Mouse (Mus musculus): ENCODE results near the gene Ak4.
"Not testable (repeated sequence)": the region's sequence is repeated elsewhere in the genome, so short reads cannot be mapped to it uniquely, and the experiment has no call there.

The Ak4 gene

GRCm38 (mm10) chr4:101423571-101423970 is 4.5 kb downstream of the Ak4 start:
- DNase-seq (ENCODE audit: low spot score) = no peak

GRCm38 (mm10) chr4:101424495-101424894 is 5.4 kb downstream of the Ak4 start:
- DNase-seq (ENCODE audit: low spot score) = no peak

GRCm38 (mm10) chr4:101425119-101425518 is 6.0 kb downstream of the Ak4 start:
- DNase-seq (ENCODE audit: low spot score) = no peak

DNA sequence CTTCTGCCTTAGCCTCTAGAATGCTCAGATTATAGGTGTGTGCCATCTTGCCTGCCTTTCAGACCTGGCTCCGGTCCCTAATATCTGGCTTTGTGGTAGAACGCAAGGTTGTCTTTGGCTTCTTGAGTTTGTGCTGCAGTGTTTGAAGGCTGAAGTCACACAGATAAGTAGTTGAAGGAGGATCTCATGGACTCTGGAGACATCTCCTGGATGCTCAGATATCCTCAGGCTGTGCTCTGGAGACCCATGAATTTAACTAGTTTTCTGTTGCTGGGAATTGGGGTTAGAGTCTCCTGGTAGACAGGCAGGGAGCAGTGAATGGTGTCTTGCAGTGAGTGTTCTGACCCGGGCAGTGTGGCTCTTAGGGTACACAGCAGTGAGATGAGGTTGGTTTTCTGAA is 6.6 kb downstream of the Ak4 start:
- no peak for DNase-seq (ENCODE audit: low spot score)

DNA sequence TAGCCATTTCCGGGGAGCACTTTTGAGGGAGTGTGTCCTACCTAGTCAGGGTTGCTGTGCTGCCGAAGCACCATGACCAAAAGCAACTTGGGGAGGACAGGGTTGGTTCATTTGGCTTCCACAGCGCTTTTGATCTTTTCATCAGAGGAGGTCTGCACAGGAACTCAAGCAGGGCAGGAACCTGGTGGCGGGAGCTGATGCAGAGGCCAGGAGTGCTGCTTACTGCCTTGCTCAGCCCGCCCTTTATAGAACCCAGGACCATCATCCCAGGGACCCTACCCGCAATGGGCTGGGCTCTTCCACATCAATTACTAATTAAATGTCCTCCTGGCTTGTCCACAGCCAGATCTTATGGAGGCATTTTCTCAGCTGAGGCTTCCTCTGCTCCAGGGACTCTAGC is 7.5 kb downstream of the Ak4 start:
- DNase-seq (ENCODE audit: low spot score) = no peak

GRCm38 (mm10) chr4:101427886-101428680 is 9.0 kb downstream of the Ak4 start:
- DNase-seq (ENCODE audit: low spot score) = no peak

DNA sequence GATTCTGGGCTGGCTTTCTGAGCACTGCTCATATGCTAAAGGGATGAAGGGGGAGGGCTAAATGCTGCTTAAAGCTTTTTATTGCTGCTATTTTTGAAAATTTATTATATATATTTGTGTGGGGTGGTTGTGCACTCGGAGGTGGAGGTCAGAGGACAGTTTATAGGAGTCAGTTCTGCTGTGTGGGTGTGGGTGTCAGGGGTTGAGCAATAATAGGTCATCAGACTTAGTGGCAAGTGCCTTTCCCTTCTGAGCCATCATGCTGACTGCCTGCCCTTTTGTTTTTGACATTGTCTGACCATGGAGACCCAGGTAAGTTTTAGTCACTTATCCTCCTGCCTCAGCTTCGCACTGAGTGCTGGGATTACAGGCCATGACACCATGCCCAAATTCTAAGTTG is 10.0 kb downstream of the Ak4 start:
- DNase-seq (ENCODE audit: low spot score) = no peak

DNA sequence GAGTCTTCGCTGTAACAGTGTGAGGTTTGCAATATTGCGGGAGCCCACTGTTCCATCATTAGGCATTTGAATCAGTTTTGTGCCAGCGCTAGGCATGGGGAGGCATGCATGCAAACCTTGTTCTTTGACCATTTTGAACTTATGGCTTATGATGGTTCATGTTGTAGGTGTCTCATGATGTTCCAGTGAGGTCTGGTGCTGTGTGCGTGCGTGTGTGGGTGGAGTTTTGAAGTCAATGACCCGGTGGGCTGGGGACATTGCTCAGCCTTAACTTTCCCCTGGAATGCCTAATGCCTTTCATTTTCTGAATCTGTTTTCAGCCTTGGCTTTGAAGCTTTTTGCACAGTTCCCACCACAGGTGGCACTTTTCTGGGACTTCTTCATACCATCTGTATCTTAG is 10.9 kb downstream of the Ak4 start:
- DNase-seq (ENCODE audit: low spot score) = no peak

DNA sequence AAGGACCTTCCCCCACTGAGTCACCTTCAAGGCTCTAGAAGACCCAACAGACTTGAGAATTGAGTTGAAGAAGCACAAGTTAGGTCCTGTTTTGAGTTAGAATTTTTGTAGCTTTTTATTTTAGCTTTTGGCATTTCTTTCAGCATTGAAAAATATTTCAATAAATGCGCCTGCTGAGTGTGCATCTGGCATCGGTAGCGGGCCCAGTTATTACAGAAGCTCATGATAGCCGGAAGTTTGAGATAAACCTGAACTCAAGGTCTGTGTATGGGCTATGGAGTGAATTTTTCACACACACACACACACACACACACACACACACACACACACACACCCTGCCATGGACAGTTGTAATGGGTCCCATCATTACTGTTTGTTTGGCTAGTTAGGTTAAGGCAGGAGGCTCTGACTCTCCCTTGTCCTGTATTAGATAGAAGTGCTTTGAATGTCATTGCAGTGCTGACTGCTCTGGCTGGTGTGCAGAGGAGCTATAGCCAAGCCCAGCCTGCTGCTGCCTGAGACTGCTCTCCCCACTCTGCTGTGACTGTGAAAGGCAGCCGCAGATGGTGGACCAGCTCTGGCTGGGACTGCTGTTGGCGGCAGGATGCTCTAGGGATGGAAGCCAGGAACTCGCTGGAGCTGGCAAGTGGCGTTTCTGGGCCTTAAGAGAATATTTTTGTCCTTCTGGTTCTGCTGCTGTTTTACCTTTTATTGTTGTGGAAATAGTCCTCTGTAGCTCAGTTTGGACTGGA is 17.9 kb downstream of the Ak4 start:
- DNase-seq (ENCODE audit: low spot score) = no peak

- no peak for DNase-seq (ENCODE audit: low spot score)
Observed at GRCm38 (mm10) chr4:101438271-101438670, 19.2 kb downstream of the Ak4 start.

- no peak for DNase-seq (ENCODE audit: low spot score)
Observed at GRCm38 (mm10) chr4:101439738-101440389, 20.8 kb downstream of the Ak4 start.

- no peak for DNase-seq (ENCODE audit: low spot score)
Observed at GRCm38 (mm10) chr4:101442791-101443190, 23.7 kb downstream of the Ak4 start.

GRCm38 (mm10) chr4:101443419-101443991 is 24.4 kb downstream of the Ak4 start:
- no peak for DNase-seq (ENCODE audit: low spot score)

DNA sequence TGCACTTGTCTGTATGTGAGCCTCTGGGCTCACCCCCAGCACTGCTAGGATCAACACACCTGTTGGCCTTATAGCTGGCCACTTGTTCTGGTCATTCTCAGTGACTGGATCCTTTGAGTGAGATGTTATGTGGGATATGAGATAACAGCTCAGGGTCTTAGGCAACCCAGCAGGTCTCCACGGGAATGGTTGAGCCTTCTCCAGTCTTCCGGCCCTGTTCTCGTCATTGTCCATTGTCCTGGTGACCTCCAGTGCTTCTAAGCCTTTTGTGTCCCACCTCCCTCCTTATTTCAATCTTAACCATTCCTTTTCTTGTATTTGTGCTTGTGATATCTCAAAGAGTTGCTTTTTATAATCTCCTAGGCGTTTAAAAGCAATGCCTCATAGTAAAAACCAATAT is 26.6 kb downstream of the Ak4 start:
- DNase-seq (ENCODE audit: low spot score) = no peak

DNA sequence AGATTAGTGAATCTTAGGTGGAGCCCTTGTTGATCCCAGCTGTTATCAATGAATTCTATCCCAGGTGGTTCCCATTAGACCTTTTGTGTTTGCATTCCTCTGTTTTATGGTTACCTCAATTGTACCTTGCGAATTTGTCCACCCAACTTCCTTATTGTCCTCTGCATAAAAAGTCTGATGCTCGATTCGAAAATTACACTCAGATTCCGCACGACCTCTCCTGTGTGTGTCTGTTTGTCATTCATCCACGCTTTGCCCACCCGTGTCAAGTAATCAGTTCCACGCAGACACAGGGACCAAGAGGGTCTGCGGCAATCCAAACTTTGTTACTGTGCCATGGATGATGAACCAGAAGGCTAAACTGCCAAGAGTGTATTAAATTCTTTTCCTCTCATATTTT is 27.5 kb downstream of the Ak4 start:
- not testable (repeated sequence) for DNase-seq (ENCODE audit: low spot score)

DNA sequence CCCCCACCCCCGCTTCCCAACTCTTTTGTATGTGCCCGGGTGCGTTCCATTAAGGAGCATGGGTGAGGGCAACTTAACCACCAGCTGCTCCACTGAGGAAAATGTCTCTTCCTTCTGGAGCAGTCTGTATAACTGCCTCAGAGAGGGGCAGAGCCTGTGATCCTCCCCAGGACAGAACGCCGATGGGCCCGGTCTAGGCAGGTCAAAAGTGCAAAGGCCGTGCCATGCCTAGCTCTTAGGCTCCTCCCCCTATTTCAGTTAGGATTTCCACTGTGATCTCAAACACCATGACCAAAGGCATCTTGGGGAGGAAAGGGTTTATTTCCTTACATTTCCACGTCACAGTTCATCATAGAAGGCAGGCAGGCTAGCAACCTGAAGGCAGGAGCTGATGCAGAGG is 29.6 kb downstream of the Ak4 start:
- no peak for DNase-seq (ENCODE audit: low spot score)

DNA sequence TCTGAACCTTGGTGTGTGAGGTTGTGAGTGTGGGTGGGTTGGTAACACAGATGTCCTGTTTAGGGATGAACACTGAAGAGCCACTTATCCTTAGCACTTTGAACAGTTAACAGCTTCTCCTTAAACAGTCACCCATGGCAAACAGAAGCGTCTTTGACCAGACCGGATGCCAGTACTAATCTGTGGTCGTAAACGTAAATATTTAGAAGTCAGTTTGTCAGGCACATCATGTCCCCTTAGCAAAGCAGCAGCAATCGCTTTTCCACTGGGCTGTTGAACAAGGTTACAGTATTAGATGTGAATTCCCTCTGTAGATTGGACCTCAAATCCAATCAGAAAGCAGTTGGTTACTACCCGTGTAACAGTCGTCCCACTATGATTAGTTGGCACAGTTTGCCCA is 30.3 kb downstream of the Ak4 start:
- DNase-seq (ENCODE audit: low spot score) = no peak

GRCm38 (mm10) chr4:101450150-101450780 is 31.2 kb downstream of the Ak4 start:
- DNase-seq (ENCODE audit: low spot score) = no peak

DNA sequence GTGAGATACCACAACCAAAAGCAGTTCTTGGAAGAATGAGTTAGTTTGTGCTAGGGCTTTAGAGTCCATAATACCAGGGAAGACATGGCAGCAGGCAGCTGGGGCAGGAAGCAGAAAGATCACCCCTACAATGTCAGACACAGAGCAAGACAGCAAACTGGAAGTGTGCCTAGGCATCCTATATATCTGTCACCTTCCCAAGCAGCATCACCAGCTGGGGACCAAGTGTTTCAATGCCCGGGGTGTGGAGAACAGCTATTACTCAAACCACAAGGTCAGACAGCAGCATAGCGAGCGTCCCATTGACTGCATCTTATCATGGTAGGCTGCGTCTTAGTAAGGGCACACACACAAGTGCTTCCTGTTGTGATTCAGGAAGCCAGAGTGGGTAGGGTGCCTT is 32.0 kb downstream of the Ak4 start:
- DNase-seq (ENCODE audit: low spot score) = no peak

DNA sequence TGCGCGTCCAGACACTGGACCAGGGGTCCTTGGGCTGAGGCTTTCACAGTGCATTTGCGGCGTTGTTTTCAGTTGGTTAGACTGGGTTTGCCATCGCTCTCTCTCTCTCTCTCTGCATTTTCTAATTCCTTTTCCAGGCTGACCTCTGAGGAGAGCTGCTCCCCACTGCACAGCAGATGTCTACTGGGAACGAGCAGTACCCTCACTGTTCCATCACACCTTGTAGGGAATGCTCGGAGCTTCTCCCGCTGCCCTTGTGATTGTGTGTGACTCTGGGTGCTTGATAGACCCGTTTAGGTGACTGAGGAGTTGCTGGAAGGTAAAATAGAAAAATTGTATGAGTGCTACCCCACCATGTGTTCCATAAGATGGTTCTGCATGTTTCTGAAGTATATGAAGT is 33.8 kb downstream of the Ak4 start:
- no peak for DNase-seq (ENCODE audit: low spot score)

DNA sequence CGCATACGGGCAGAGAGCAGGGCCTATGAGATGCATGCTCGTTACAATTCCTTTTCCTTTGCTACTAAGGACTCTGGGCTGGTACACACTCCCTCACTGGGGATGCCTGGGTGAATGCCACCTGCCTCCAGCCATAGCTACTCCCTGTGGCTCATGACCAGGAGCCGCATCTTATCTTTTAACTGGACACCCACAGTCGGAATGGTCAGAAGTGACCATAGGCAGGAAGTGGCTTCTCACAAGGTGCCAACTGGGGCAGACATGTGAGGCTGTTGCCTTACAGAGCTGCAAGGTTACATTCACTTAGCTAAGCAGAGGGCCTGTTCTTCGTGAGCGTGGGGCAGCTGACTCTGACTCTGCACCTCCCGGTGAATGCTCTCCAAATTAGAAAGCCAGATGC is 38.1 kb downstream of the Ak4 start:
- no peak for DNase-seq (ENCODE audit: low spot score)

DNA sequence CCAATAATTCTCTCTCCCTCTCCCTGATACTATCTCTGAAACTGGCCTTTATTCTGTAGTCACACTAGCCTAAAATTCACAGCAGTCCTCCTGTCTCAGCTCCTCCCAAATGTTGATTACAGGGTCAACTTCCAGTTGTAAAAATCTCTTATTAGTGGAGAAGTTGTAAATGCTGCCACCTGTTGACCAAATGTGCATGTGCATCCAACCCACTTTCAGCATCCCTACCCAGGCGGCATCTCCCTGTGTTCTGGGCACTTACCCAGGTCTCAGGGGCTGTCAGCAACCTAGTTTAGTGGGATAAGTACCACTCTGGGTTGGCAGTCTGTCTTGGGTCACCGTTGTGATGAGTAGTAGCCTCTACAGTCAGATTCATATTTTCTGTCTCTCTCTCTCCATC is 39.3 kb downstream of the Ak4 start:
- peak; percentile 16 for DNase-seq (ENCODE audit: low spot score)
